Mouse (Mus musculus): ENCODE data around the gene Ssh3. TPM values are rescaled to one million over a fixed set of nuclear protein-coding genes. Genes with fewer than 3 reads are reported as not detected.
A peak's percentile ranks its signal among the peaks of the same experiment; 100 is the strongest.

The Ssh3 gene
- polyA plus RNA-seq, 1 experiment from 2014 or later, result 18.1 TPM

GRCm38 (mm10) chr19:4226779-4227178 is 42.2 kb downstream of the Ssh3 start:
- 88% methylated on average over 7 of the region's 7 CpGs for WGBS
- Histone ChIP-seq H3K27ac (ENCODE audit: low read depth, low read length) (no peak overlapping the region), H3K4me3 (ENCODE audit: low read depth, low read length) (no peak overlapping the region), H3K4me1 (replicated peaks; ENCODE audit: control insufficient read depth, insufficient read depth, low read length) (peaks cover 12% of the 10 kb centered on the region), H3K4me2 (replicated peaks; ENCODE audit: low read depth) (no peak overlapping the region), H3K9ac (ENCODE audit: low read depth, low read length) (no peak overlapping the region), H3K27me3 (replicated peaks; ENCODE audit: control insufficient read depth, insufficient read depth, low read length) (no peaks in the 10 kb centered on the region), H3K9me3 (ENCODE audit: control insufficient read depth) (no peaks in the 10 kb centered on the region), H3K36me3 (ENCODE audit: control insufficient read depth, insufficient read depth) (no peaks in the 10 kb centered on the region)
- ATAC-seq, result no peak
- TF ChIP-seq CTCF (IDR thresholded peaks at IDR 0.05; ENCODE audit: low read depth), result no peak

GRCm38 (mm10) chr19:4222165-4222564 is 46.8 kb downstream of the Ssh3 start:
- Histone ChIP-seq H3K27ac (ENCODE audit: low read depth, low read length) (no peak overlapping the region), H3K9me3 (ENCODE audit: control insufficient read depth) (no peaks in the 10 kb centered on the region), H3K9ac (ENCODE audit: low read depth, low read length) (no peak overlapping the region), H3K4me3 (ENCODE audit: low read depth, low read length) (no peak overlapping the region), H3K4me2 (replicated peaks; ENCODE audit: low read depth) (peak overlapping the region; percentile 52), H3K27me3 (replicated peaks; ENCODE audit: control insufficient read depth, insufficient read depth, low read length) (no peaks in the 10 kb centered on the region), H3K36me3 (ENCODE audit: control insufficient read depth, insufficient read depth) (no peaks in the 10 kb centered on the region), H3K4me1 (replicated peaks; ENCODE audit: control insufficient read depth, insufficient read depth, low read length) (peaks cover 16% of the 10 kb centered on the region)
- WGBS, result 51% methylated on average over 11 of the region's 11 CpGs
- no peak for TF ChIP-seq CTCF (IDR thresholded peaks at IDR 0.05; ENCODE audit: low read depth)
- ATAC-seq, result no peak

- peak overlapping the region; percentile 52 for H3K4me2 ChIP-seq (replicated peaks; ENCODE audit: low read depth)
- no peaks in the 10 kb centered on the region for H3K27me3 ChIP-seq (replicated peaks; ENCODE audit: control insufficient read depth, insufficient read depth, low read length)
- TF ChIP-seq CTCF (IDR thresholded peaks at IDR 0.05; ENCODE audit: low read depth), result no peak
- peak overlapping the region; percentile 31; the same call in 1 of the 2 replicates for H3K9ac ChIP-seq (ENCODE audit: low read depth, low read length)
- no peaks in the 10 kb centered on the region for H3K9me3 ChIP-seq (ENCODE audit: control insufficient read depth)
- H3K4me1 ChIP-seq (replicated peaks; ENCODE audit: control insufficient read depth, insufficient read depth, low read length), result peaks cover 16% of the 10 kb centered on the region
- H3K27ac ChIP-seq (ENCODE audit: low read depth, low read length), result peak overlapping the region; percentile 64; the same call in 1 of the 2 replicates
- WGBS, result 16% methylated on average over 14 of the region's 14 CpGs
- H3K4me3 ChIP-seq (ENCODE audit: low read depth, low read length), result peak overlapping the region; percentile 11
- H3K36me3 ChIP-seq (ENCODE audit: control insufficient read depth, insufficient read depth), result no peaks in the 10 kb centered on the region
- peak; percentile 65 for ATAC-seq
Observed at GRCm38 (mm10) chr19:4220957-4221743, 47.8 kb downstream of the Ssh3 start.

GRCm38 (mm10) chr19:4220416-4220815 is 48.6 kb downstream of the Ssh3 start:
- H3K9me3 ChIP-seq (ENCODE audit: control insufficient read depth), result no peaks in the 10 kb centered on the region
- peak overlapping the region; percentile 64; the same call in 1 of the 2 replicates for H3K27ac ChIP-seq (ENCODE audit: low read depth, low read length)
- H3K27me3 ChIP-seq (replicated peaks; ENCODE audit: control insufficient read depth, insufficient read depth, low read length), result no peaks in the 10 kb centered on the region
- peaks cover 16% of the 10 kb centered on the region for H3K4me1 ChIP-seq (replicated peaks; ENCODE audit: control insufficient read depth, insufficient read depth, low read length)
- ATAC-seq, result no peak
- H3K4me2 ChIP-seq (replicated peaks; ENCODE audit: low read depth), result peak overlapping the region; percentile 52
- H3K36me3 ChIP-seq (ENCODE audit: control insufficient read depth, insufficient read depth), result no peaks in the 10 kb centered on the region
- TF ChIP-seq CTCF (IDR thresholded peaks at IDR 0.05; ENCODE audit: low read depth), result no peak
- 0 out of 2 replicates have a peak overlapping the region, but pooled peaks have one; percentile 11 for H3K9ac ChIP-seq (ENCODE audit: low read depth, low read length)
- 21% methylated on average over 4 of the region's 4 CpGs for WGBS
- no peak overlapping the region for H3K4me3 ChIP-seq (ENCODE audit: low read depth, low read length)

GRCm38 (mm10) chr19:4219943-4220342 is 49.0 kb downstream of the Ssh3 start:
- 78% methylated on average over 6 of the region's 6 CpGs for WGBS

GRCm38 (mm10) chr19:4218784-4219183 is 50.2 kb downstream of the Ssh3 start:
- Histone ChIP-seq H3K36me3 (ENCODE audit: control insufficient read depth, insufficient read depth) (no peaks in the 10 kb centered on the region), H3K9me3 (ENCODE audit: control insufficient read depth) (no peaks in the 10 kb centered on the region), H3K27ac (ENCODE audit: low read depth, low read length) (no peak overlapping the region), H3K4me3 (ENCODE audit: low read depth, low read length) (no peak overlapping the region), H3K27me3 (replicated peaks; ENCODE audit: control insufficient read depth, insufficient read depth, low read length) (no peaks in the 10 kb centered on the region), H3K4me1 (replicated peaks; ENCODE audit: control insufficient read depth, insufficient read depth, low read length) (peaks cover 17% of the 10 kb centered on the region), H3K9ac (ENCODE audit: low read depth, low read length) (no peak overlapping the region), H3K4me2 (replicated peaks; ENCODE audit: low read depth) (no peak overlapping the region)
- no peak for TF ChIP-seq CTCF (IDR thresholded peaks at IDR 0.05; ENCODE audit: low read depth)
- 67% methylated on average over 1 of the region's 1 CpGs for WGBS
- ATAC-seq, result no peak

More at GRCm38 (mm10) chr19:4219943-4220342, 49.0 kb downstream of the Ssh3 start:
- H3K36me3 ChIP-seq (ENCODE audit: control insufficient read depth, insufficient read depth), result no peaks in the 10 kb centered on the region
- H3K27ac ChIP-seq (ENCODE audit: low read depth, low read length), result no peak overlapping the region
- H3K27me3 ChIP-seq (replicated peaks; ENCODE audit: control insufficient read depth, insufficient read depth, low read length), result no peaks in the 10 kb centered on the region
- H3K4me1 ChIP-seq (replicated peaks; ENCODE audit: control insufficient read depth, insufficient read depth, low read length), result peaks cover 16% of the 10 kb centered on the region
- no peak for TF ChIP-seq CTCF (IDR thresholded peaks at IDR 0.05; ENCODE audit: low read depth)
- ATAC-seq, result no peak
- H3K9me3 ChIP-seq (ENCODE audit: control insufficient read depth), result no peaks in the 10 kb centered on the region
- no peak overlapping the region for H3K4me3 ChIP-seq (ENCODE audit: low read depth, low read length)
- no peak overlapping the region for H3K9ac ChIP-seq (ENCODE audit: low read depth, low read length)
- H3K4me2 ChIP-seq (replicated peaks; ENCODE audit: low read depth), result 0 out of 2 replicates have a peak overlapping the region, but pooled peaks have one; percentile 52

Measured in intestine, postnatal 0 days (tissue).